Mouse (Mus musculus) ovary, adult 18-20 months (tissue): ENCODE data around the gene Dync2li1.

Experiments used
- DNase-seq: peaks from one replicate; pipeline ENCODE4 v3.0.0; 2022; ENCODE audit warnings: low spot score, mixed read lengths

The Dync2li1 gene

DNA sequence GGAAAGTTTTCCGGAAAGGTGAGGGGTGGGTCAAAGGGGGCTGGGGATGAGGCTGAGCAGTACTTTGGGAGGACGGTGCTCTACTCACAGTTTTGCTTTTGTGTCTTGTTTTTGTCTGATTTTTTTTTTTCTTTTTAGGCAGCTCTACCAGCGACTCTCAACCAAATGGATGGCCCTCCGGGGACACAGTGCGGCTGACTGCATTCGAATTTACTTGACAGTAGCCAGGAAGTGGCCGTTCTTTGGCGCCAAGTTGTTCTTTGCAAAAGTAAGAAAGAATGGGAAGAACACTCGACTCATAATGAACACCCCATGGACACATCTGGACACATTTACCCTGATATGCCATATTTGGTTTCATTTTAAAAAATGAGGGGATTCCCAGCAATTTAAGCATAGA lies 14.8 kb upstream of the Dync2li1 start:
- no peak for DNase-seq

DNA sequence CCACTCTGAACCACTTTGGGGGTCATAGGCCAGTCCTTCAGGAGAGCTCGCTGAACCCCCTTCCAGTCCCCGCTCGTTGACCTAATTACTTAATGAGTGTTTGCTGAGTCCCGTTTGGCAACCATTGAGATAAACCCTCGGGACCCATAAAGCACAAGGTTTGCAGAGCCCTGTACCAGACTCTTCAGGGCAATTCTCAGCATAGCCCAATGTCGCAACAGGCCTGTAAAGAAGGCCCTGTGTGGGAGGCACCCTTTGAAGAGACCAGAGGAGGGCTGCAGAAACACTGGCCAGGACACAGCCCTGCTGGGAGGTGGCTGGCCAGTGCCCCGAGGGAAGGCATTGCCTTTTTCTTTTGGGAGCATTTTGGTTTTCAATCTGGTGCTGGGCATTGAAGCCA lies 14.3 kb upstream of the Dync2li1 start:
- no peak for DNase-seq

DNA sequence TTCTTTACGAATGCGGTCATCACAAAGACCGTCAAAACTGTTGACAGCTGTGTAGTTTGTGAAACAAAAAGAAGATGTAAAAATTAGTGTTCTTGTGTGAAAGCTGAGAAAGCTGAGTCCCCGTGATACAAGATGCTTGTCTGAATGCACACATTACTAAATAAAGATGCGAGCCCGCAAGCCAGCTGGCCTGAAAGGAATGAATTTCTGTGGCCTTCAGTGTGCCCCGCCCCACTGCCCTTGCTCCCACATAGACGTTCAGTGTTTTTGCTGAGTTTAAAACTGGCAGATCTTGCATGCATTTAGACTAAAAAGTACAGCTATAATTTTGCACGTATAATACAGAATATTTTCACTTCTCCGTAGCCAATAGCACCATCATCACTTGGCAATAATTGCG lies 10.5 kb upstream of the Dync2li1 start:
- DNase-seq, result peak; percentile 21

DNA sequence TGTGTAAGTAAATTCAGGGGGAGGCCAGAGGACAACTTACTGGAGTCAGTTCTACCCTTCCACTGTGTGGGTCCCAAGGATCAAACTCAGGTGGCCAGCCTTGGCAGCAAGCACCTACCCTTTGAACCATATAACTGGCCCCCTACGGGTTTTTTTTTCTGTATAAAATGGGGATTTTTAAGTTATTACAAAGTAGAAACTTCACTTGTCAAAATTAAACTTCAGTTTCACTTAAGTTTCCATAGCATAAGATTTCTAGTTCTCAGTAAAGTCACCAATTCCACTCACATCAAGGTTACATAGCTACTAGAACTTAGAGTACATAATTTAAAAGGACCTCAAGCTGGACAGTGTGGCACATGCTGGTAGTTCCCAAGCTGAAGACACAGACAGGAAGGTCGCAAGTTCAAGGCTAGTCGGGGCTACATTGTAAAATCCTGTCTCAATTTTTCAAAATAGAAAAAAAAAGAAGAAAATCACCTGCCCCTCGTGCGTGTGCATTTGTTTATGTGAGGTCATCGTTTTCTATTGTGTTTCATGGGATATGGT lies 9.7 kb upstream of the Dync2li1 start:
- DNase-seq, result no peak

DNA sequence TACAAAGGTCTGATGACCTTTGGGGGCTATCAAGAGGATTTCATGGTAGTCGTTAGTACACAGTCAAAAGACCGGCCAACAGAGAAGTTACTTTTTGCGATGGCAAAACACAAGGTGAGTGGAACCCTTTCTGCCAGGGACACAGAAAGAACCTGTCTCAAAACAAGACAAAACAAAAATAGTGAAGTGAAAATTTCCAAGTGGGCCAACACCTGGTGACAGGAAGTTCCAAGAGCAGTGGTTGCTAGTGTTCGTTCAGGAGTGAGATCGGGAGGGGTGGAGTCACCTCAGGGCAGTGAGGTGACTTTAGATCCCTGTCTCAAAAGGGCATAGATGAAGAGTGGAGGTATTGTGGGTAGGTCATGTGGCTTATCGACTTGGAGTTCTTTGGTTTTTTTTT lies 8.3 kb upstream of the Dync2li1 start:
- no peak for DNase-seq

DNA sequence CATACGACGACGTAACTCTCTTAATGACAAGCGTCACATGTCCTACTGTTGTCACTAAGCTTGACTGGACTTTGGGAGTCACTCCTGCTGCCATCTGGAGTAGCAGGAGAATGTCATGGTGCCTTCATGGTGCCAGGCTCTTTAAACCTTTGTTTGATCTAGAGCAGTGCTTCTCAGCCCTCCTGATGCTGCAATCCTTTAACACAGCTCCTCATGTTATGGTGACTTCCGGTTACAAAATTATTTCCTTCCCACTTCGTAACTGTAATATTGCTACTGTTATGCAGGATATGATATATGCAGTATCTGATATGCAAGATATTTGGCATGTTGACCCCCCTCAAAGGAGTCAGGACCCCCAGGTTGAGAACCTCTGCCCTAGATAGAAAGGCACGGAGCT lies 7.2 kb upstream of the Dync2li1 start:
- DNase-seq, result no peak

DNA sequence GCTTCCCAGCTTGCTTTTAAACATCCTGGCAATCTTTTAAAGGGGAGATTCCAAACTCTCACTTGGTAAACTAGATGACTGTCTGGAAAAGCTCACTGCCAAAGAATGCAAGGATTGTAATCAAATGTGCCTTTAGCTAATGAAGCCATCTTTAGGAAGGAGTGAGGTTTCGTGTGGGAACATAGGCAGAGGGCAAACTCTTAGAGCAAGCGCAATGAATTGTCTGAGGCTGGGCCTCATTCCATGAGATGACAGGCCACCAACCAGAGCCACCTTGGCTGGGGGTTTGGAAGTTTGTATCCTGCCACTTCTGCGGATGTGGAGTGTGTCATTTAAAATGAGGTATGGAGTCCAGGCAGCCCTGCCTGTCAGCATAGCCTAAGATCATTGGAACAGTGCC lies 6.2 kb upstream of the Dync2li1 start:
- DNase-seq, result no peak

DNA sequence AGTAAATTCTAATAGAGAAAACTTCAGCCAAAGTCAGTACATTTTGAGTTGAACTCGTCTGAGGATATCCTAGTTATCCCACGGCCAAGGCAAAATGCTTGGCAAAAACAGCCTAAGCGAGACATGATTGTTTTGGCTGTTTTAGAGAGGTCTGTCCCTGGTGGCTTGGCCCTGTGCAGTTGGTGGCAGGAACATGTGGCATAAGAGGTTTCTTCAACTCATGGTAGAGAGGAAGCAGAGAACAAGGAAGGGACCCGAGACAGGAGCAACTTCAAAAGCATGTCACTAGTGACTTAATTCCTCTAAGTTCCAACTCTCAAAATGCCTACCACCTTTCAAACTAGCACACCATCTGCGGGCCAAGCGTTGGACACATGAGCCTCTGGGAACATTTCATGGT lies 5.7 kb upstream of the Dync2li1 start:
- DNase-seq, result no peak

DNA sequence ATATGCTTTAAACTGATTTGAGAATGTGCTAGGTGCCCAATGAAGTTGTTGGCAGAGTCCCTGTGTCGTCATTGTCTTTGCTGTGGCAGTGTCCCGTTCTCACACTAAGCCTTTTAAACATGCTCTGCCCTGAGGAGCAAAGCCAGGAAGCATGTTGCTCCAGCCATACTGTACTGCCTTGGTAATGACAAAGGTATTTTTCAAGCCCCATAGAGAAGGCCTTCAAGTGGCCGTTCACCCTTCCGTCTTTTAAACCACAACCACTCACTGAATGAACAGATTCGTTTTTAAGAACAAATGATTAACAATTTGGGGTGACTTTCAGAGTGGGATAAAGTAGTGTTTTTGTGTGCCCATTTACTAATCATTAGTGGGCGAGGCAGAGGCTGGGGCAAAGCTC lies 5.1 kb upstream of the Dync2li1 start:
- DNase-seq, result no peak

DNA sequence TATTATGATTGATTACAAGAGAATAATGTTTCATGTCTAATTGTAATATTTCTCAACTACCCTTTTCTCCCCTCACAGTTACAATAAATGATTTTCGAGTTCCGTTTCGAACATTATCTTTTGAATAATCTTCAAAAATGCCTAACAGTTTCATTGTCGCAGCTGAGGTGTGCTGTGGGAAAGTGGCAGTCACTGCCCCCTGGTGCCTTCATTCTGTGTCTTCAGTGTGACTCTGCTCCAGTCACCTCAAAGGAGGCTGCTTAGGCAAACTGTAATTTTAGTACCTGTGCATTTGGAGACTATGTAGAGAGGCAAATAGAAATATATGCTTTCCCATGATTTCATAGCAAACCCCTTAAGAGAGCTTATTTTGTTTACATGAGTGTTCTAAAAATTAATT lies 4.3 kb upstream of the Dync2li1 start:
- no peak for DNase-seq

DNA sequence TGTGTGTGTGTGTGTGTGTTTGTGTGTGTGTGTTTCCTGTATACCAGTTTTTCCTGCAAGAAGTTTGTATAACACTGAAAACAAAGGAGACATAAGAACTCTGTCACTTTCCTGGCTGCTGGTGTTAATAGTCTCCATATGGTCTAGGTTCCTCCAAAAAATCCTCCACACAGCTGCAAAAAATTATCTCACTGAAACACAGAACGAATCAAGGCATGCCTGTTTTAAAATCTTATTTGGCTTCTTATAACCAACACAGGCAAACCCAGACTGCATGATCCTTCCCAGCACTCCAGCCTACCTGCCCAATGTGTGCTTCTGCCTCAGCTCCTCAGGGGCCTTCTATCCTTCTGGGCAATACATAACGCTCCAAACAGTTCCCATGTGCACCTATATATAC lies 3.4 kb upstream of the Dync2li1 start:
- DNase-seq, result no peak

DNA sequence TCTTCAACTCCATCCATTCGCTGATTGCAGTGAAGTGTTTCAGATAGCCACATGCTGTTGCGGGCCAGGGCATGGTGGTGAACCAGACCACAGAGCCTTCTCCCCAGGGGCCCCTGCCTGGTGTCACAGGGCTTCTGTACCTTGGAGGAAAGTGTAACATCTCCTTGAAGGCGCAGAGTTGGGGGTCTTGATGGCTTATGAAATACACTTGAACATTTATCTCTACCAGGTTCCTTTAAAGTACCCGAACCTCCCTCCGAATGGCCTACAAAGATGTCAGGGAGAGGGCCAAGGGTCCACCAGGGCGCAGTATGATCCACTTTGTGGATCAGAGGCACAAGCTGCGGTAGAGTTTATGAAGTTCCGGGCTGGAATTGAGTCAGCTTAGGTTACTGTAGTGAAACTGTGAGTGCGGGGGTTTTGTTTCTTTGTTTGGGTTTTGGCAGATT lies 585 bp downstream of the Dync2li1 start:
- no peak for DNase-seq

DNA sequence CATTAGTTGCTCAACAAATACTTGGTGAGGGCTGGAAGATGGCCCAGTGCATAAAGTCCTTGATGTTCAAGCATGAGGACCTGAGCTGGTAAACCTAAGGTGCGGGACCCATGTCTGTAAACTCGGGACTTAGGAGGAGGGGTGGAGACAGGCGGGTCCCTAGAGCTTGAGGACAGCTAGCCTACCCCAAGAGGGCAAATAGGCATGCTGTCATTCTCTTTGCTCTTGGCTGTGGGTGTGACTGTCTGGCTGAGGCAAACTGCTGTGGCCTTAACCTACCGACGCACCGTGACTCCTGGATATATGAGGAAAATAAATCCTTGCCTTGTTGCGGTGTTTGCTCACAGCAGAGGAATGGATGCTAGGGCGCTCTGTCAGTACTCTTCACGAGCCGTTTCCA lies 1.4 kb downstream of the Dync2li1 start:
- DNase-seq, result no peak

DNA sequence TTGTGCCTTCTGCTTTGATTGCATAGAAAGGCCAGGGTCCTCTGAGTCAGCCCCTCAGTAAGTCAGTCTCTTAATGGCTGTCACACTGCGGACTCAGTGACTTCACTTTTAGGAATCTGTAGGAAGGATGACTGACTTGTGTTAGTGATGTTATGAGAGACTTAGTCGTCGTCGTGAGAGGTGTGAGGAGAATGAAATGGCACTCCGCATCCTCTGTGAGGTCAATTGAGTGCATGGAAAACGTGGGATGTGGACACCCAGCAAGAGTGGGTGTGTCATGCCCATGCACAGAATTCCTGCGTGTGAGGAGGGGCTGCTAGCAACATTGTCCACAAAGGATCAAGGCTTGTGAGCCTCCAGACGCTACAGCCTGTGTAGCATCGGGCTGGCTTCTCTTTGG lies 2.3 kb downstream of the Dync2li1 start:
- DNase-seq, result no peak

DNA sequence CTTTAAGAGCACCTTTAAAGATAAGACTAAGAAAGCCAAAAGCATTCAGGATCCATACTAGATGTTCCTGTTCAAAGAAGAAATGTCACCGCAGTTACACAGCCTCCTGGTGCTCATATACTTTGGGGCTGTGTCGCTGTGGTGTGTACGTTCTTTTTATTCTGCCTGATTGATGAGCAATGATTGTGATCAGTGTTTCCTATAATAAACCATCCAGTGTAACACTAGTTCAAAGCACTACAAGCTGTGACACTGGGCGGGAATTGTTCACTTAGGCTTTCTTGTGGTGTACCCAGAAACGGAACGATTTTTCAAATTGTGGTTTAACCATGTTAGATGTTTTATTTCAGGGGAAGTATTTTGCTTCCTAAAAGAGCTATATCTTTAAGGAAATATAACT lies 5.5 kb downstream of the Dync2li1 start:
- no peak for DNase-seq

DNA sequence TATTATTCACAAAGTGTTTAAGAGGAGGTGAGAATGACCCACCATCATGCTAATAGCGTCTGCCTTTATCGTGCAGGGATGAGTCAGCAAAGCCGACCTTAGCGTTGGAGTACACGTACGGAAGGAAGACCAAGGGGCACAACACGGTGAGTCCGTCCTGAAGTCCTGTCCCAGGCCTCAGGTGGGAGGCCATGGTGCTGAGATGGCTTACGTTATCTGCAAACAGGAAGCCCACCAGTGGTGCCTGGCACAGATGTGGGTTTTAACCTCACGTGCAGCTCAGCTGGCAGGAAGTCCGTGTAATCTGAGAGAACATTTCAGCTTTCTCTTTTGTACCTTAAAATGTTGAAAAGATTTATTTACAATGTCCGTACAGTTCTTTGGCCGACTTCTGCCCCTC lies 7.1 kb downstream of the Dync2li1 start:
- DNase-seq, result no peak

DNA sequence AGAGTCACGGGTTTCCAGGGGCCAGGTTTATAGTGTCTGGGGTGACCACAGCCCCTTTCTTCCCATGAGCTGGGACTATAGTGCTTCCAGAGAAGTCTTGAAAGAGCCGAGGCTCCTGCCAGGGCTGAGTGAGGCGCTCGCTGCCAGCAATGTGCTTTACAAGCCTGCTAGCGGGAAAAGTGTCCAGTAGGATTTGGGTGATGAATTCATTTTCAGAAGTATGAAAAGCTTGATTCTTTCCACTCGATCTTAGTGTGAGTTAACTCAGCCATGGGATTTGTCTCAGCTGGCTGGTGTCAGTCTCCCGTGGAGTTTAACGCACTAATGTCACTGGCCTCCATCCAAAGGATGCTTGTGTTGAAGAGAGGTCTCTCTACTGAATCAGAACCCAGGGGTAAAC lies 10.0 kb downstream of the Dync2li1 start:
- DNase-seq, result no peak

DNA sequence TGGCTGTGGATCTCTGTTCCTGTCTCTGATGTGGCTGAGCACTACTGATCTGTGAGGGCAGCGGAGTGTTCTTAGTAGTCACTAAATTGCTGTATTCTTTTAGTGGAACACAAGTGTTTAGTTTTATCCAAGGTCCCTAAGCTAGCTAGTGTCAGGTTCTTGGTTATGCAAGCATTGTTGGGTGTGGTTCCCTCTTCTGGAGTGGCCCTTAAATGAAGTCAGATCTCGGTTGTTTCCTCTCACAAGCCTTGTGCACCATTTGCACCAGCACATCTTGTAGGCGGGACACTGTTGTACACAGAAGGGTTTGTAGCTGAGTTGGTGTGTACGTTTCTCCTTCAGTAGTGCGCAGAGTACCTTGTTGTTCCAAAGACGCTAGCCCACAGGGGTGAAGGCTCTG lies 11.7 kb downstream of the Dync2li1 start:
- no peak for DNase-seq

DNA sequence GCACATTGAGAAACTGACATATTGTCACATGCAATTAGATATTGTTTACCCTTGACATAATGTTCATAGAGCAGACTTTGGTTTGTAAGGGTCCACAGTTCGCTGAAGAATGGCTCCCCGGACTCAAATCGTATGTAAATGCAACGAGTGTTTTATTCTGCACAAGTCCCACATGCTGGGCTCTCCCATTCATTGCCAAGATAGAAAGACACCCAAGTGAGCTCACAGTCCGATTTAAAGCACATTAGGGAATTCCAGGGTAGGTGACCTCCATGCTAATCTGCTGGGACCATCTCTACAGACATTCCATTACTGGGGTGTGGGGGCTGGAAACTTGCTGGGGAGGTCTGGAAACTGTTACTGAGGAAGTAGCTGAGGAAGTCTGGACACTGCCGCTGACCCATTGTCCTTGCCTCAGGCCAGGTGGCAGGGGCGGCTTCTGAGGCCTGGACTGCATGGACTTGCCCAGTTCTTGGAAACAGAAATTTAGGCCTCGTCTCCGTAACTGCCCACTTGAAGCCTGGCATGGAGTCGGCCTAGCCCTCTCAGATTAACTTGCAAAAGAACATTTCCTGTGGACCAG lies 13.6 kb downstream of the Dync2li1 start:
- DNase-seq, result no peak

DNA sequence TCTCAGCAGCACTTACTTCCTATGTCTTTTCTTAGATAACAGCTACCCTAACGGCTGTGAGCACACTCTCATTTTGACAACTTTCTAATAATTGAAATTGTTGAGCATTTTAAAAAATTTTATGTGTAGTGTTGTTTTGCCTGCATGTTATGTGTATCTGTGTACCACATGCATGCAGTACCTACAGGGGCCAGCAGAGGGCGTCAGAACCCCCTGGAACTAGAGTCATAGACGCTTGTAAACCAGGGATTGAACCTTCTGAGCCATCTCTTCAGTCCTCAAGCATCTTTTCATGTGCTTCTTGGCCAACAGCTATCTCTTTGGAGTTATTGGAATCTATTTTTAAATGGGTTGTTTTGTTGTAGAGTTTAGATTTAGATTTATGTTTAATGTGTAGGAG lies 15.6 kb downstream of the Dync2li1 start:
- DNase-seq, result no peak

DNA sequence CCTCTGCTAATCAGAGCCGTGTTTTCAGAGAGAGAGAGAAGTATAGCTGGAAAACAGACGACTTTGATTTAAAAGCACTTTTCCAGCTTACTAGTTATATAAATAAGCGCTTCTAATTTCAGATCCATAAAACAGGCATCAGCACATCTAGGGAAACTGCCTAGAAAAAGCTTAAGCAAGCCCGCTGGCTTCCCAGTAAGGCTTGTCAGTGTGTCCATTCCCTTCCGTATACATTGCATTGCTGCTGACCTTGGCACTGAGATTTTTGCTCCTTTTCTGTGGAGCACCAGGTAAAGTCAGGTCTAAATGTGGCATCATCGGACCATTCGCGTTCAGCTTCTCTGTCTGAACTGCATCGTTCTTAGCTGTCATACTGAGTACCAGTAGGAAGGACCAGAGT lies 16.0 kb downstream of the Dync2li1 start:
- no peak for DNase-seq

DNA sequence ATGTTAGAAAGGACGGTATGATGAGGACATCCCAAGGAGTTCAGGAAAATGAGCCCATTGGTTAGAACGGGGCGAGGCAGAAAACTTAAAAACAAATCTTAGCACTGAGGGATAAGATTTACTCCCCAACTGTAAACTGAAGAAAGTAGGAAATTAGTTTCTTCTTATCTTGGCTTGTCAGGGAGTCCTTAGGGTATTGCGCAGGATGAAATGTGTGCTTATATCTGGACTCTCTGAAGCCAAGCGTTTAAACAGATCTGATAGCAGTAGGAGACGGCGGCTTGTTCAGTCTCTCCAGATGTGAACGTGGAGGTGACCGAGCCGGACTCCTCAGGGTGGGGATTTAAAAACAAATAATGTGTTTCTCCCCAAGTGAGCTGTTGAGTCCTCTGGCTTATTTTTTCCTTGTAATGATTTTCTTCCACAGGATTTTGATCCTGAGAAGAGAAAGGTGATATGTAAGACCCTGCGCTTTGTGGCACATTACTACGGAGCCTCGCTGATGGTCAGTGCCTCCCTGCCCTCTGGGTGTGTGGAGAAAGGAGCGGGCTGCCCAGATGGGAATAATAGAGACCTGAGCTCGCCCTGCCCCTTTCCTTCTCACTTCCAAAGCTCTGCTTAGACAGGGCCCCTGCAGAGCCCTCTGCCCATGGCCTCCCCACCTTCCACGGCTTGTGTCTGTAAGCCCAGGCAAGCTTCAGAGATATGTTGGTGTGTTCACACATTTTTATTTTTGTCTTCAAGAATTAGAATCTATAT lies 18.2 kb downstream of the Dync2li1 start:
- DNase-seq, result no peak

DNA sequence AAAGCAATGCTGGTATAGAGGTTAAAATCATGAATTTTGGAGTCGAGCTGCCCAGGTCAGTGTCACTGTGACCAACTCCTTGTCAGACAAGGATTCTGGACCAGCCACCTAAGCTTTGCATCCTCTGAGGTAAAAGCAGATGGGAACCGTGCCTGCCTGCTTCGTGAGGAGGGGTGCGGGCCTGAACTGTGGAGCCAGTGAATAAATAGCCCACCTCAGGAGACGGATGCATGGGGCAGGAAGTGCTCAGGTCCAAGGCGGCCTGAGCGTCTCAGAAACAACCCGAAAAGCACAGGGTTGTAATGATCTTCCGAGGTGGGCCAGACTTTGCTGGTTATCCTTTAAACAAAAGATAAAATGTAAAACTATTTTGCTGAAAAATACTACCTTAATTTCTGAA lies 18.8 kb downstream of the Dync2li1 start:
- no peak for DNase-seq

DNA sequence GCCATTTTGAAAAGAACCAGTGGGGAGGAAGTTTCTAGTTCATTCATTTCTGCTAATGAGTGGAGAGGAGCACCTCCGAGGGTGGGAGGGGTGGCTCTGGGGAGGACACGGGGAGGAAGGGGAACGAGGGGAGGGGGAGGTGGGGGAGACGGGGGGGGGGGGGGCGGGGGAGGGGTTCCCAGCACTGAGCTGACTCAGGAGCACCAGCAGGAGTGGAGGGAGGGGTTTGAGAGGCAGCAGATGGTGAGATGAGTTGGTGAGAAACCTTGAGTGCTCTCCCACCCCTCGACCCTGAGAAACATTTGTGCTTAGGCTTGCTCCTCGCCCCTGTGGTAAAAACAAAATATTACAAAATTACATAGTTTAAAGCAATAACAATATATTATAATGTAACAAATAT lies 19.6 kb downstream of the Dync2li1 start:
- no peak for DNase-seq
